Mouse (Mus musculus): ENCODE results near the gene Tent5b. TPM values are rescaled to one million over a fixed set of nuclear protein-coding genes. Genes with fewer than 3 reads are reported as not detected.

Tent5b gene
- polyA plus RNA-seq, 1 experiment from 2014 or later = 0.45 TPM

DNA sequence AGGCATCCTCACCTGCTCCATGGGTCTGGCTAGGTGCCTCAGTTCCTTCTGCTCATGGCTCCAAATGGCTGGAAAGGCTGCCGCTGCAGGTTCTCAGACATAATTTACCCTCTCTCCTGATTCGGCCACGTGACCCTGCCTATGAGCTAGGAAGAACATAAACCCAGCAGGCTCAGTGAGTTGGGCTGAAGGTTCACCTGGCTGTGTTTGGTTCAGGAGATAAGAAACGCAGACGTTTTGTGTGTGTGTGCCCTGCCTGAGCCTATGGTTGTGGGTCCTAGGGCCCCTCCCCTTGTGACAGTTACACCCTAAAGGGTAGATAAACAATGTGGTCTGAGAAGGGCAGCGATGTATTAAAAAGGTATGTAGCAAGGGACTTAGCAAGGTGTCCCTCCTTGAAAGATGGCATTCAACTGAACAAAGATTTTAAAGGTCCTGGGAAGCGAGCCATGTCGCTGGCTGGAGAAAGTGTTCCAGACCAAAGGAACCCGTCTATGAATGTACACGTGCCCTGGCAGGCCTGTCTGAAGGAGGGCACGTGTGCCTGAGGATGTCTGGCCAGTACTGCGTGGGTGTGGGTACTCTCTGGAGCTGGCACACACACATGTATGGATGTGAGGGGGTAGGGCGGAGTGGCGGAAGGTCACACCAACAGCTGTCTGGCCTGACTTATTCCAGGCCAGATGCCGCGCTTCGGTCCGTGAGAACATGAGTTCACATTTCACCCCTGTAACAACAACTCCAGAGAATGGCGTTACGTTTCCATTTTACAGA lies 8.9 kb downstream of the Tent5b start:
- Histone ChIP-seq H3K36me3 (ENCODE audit: control insufficient read depth, insufficient read depth, low read length) (no peaks in the 10 kb centered on the region), H3K9ac (replicated peaks; ENCODE audit: low read depth, low read length) (no peak overlapping the region), H3K4me3 (ENCODE audit: low read depth, low read length) (no peak overlapping the region), H3K9me3 (ENCODE audit: control insufficient read depth, low read depth, low read length) (no peaks in the 10 kb centered on the region), H3K4me2 (replicated peaks; ENCODE audit: low read depth, low read length) (no peak overlapping the region), H3K27ac (ENCODE audit: low read length) (peak overlapping the region; percentile 39; the same call in 1 of the 2 replicates), H3K27me3 (ENCODE audit: control insufficient read depth, insufficient read depth, low read length) (no peaks in the 10 kb centered on the region), H3K4me1 (ENCODE audit: control insufficient read depth, insufficient read depth, low read length) (peaks cover 9% of the 10 kb centered on the region)
- WGBS = 71% methylated on average over 20 of the region's 20 CpGs
- ATAC-seq (ENCODE audit: insufficient number of reproducible peaks, insufficient read depth, low FRiP score, low read depth) = peak; percentile 44; the same call in 1 of the 2 replicates

GRCm38 (mm10) chr4:133489489-133490245 lies 9.7 kb downstream of the Tent5b start:
- no peak overlapping the region for H3K4me2 ChIP-seq (replicated peaks; ENCODE audit: low read depth, low read length)
- H3K9me3 ChIP-seq (ENCODE audit: control insufficient read depth, low read depth, low read length) = no peaks in the 10 kb centered on the region
- H3K4me3 ChIP-seq (ENCODE audit: low read depth, low read length) = no peak overlapping the region
- 68% methylated on average over 4 of the region's 4 CpGs for whole genome bisulfite sequencing
- no peak overlapping the region for H3K9ac ChIP-seq (replicated peaks; ENCODE audit: low read depth, low read length)
- H3K27ac ChIP-seq (ENCODE audit: low read length) = no peak overlapping the region
- peaks cover 4% of the 10 kb centered on the region for H3K4me1 ChIP-seq (ENCODE audit: control insufficient read depth, insufficient read depth, low read length)
- H3K36me3 ChIP-seq (ENCODE audit: control insufficient read depth, insufficient read depth, low read length) = no peaks in the 10 kb centered on the region
- no peak for ATAC-seq (ENCODE audit: insufficient number of reproducible peaks, insufficient read depth, low FRiP score, low read depth)
- no peaks in the 10 kb centered on the region for H3K27me3 ChIP-seq (ENCODE audit: control insufficient read depth, insufficient read depth, low read length)

GRCm38 (mm10) chr4:133491800-133492199 lies 11.9 kb downstream of the Tent5b start:
- Histone ChIP-seq H3K36me3 (ENCODE audit: control insufficient read depth, insufficient read depth, low read length) (no peaks in the 10 kb centered on the region), H3K4me3 (ENCODE audit: low read depth, low read length) (no peak overlapping the region), H3K27me3 (ENCODE audit: control insufficient read depth, insufficient read depth, low read length) (peaks cover 2% of the 10 kb centered on the region), H3K9me3 (ENCODE audit: control insufficient read depth, low read depth, low read length) (no peaks in the 10 kb centered on the region), H3K4me1 (ENCODE audit: control insufficient read depth, insufficient read depth, low read length) (peaks cover 3% of the 10 kb centered on the region), H3K9ac (replicated peaks; ENCODE audit: low read depth, low read length) (no peak overlapping the region), H3K4me2 (replicated peaks; ENCODE audit: low read depth, low read length) (no peak overlapping the region), H3K27ac (ENCODE audit: low read length) (no peak overlapping the region)
- no peak for ATAC-seq (ENCODE audit: insufficient number of reproducible peaks, insufficient read depth, low FRiP score, low read depth)
- 33% methylated on average over 10 of the region's 10 CpGs for WGBS

DNA sequence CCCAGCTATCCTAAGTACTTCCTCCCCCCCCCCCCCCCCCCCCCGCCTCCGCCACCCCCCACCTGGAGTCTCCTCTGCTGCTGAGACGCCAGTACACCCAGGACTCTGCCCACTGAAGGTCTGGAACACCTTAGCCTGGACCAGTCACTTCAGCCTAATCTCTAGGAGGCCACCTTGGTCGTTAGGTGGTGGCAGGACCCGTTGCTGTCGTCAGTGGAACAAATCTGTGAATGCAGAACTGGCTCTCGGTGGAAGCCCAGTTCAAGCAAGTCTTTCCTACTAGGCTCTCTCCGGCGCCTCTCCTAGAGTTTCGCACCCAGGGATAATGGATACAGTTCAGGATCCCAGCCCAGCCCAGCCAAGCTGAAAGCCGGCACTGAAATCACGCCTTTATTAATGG lies 14.0 kb downstream of the Tent5b start:
- Histone ChIP-seq H3K4me1 (ENCODE audit: control insufficient read depth, insufficient read depth, low read length) (peaks cover 7% of the 10 kb centered on the region; the same call in 1 of the 2 replicates), H3K27me3 (ENCODE audit: control insufficient read depth, insufficient read depth, low read length) (peaks cover 20% of the 10 kb centered on the region), H3K4me3 (ENCODE audit: low read depth, low read length) (peak overlapping the region; percentile 18), H3K9ac (replicated peaks; ENCODE audit: low read depth, low read length) (no peak overlapping the region), H3K4me2 (replicated peaks; ENCODE audit: low read depth, low read length) (peak overlapping the region; percentile 34), H3K9me3 (ENCODE audit: control insufficient read depth, low read depth, low read length) (no peaks in the 10 kb centered on the region), H3K36me3 (ENCODE audit: control insufficient read depth, insufficient read depth, low read length) (no peaks in the 10 kb centered on the region), H3K27ac (ENCODE audit: low read length) (no peak overlapping the region)
- no peak for ATAC-seq (ENCODE audit: insufficient number of reproducible peaks, insufficient read depth, low FRiP score, low read depth)
- WGBS = 19% methylated on average over 10 of the region's 12 CpGs

DNA sequence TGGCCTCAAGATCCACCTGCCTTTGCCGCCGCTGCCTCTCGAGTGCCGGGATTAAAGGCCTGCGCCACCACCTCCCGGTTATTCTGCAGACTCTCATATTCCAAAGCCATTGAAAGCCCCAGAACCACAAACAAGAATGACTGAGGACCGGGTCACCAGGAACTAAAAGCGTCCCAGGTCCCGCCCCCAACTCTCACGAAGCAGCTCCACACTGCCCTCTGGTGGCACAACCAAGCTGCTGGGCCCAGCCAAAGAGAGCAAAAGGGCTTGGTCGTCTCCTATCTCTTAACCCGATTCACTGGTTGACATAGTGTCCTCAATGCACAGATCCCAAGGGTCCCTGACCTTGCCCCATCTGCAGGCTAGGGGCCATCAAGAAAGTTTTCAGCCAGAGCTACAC lies 14.5 kb downstream of the Tent5b start:
- peak; percentile 48; the same call in 1 of the 2 replicates for ATAC-seq (ENCODE audit: insufficient number of reproducible peaks, insufficient read depth, low FRiP score, low read depth)
- peaks cover 25% of the 10 kb centered on the region for H3K27me3 ChIP-seq (ENCODE audit: control insufficient read depth, insufficient read depth, low read length)
- no peaks in the 10 kb centered on the region for H3K9me3 ChIP-seq (ENCODE audit: control insufficient read depth, low read depth, low read length)
- no peaks in the 10 kb centered on the region for H3K36me3 ChIP-seq (ENCODE audit: control insufficient read depth, insufficient read depth, low read length)
- H3K27ac ChIP-seq (ENCODE audit: low read length) = no peak overlapping the region
- peak overlapping the region; percentile 34 for H3K4me2 ChIP-seq (replicated peaks; ENCODE audit: low read depth, low read length)
- 3% methylated on average over 12 of the region's 12 CpGs for WGBS
- peaks cover 7% of the 10 kb centered on the region; the same call in 1 of the 2 replicates for H3K4me1 ChIP-seq (ENCODE audit: control insufficient read depth, insufficient read depth, low read length)
- H3K4me3 ChIP-seq (ENCODE audit: low read depth, low read length) = peak overlapping the region; percentile 18
- H3K9ac ChIP-seq (replicated peaks; ENCODE audit: low read depth, low read length) = no peak overlapping the region

- H3K9ac ChIP-seq (replicated peaks; ENCODE audit: low read depth, low read length) = no peak overlapping the region
- peaks cover 30% of the 10 kb centered on the region for H3K27me3 ChIP-seq (ENCODE audit: control insufficient read depth, insufficient read depth, low read length)
- H3K9me3 ChIP-seq (ENCODE audit: control insufficient read depth, low read depth, low read length) = no peaks in the 10 kb centered on the region
- no peak overlapping the region for H3K27ac ChIP-seq (ENCODE audit: low read length)
- H3K4me2 ChIP-seq (replicated peaks; ENCODE audit: low read depth, low read length) = no peak overlapping the region
- peaks cover 4% of the 10 kb centered on the region; the same call in 1 of the 2 replicates for H3K4me1 ChIP-seq (ENCODE audit: control insufficient read depth, insufficient read depth, low read length)
- H3K36me3 ChIP-seq (ENCODE audit: control insufficient read depth, insufficient read depth, low read length) = no peaks in the 10 kb centered on the region
- WGBS = 59% methylated on average over 4 of the region's 4 CpGs
- ATAC-seq (ENCODE audit: insufficient number of reproducible peaks, insufficient read depth, low FRiP score, low read depth) = no peak
- H3K4me3 ChIP-seq (ENCODE audit: low read depth, low read length) = no peak overlapping the region
These were observed 14.9 kb downstream of the Tent5b start for GRCm38 (mm10) chr4:133494867-133495266.

GRCm38 (mm10) chr4:133495711-133496110 lies 15.8 kb downstream of the Tent5b start:
- H3K36me3 ChIP-seq (ENCODE audit: control insufficient read depth, insufficient read depth, low read length) = no peaks in the 10 kb centered on the region
- H3K4me1 ChIP-seq (ENCODE audit: control insufficient read depth, insufficient read depth, low read length) = peaks cover 3% of the 10 kb centered on the region; the same call in 1 of the 2 replicates
- H3K4me3 ChIP-seq (ENCODE audit: low read depth, low read length) = no peak overlapping the region
- ATAC-seq (ENCODE audit: insufficient number of reproducible peaks, insufficient read depth, low FRiP score, low read depth) = no peak
- no peak overlapping the region for H3K4me2 ChIP-seq (replicated peaks; ENCODE audit: low read depth, low read length)
- H3K9ac ChIP-seq (replicated peaks; ENCODE audit: low read depth, low read length) = no peak overlapping the region
- WGBS = 25% methylated on average over 7 of the region's 7 CpGs
- no peak overlapping the region for H3K27ac ChIP-seq (ENCODE audit: low read length)
- peaks cover 36% of the 10 kb centered on the region for H3K27me3 ChIP-seq (ENCODE audit: control insufficient read depth, insufficient read depth, low read length)
- H3K9me3 ChIP-seq (ENCODE audit: control insufficient read depth, low read depth, low read length) = no peaks in the 10 kb centered on the region

- 28% methylated on average over 6 of the region's 6 CpGs for WGBS
- ATAC-seq (ENCODE audit: insufficient number of reproducible peaks, insufficient read depth, low FRiP score, low read depth) = no peak
- Histone ChIP-seq H3K36me3 (ENCODE audit: control insufficient read depth, insufficient read depth, low read length) (no peaks in the 10 kb centered on the region), H3K27me3 (ENCODE audit: control insufficient read depth, insufficient read depth, low read length) (peaks cover 36% of the 10 kb centered on the region), H3K9me3 (ENCODE audit: control insufficient read depth, low read depth, low read length) (no peaks in the 10 kb centered on the region), H3K9ac (replicated peaks; ENCODE audit: low read depth, low read length) (no peak overlapping the region), H3K4me1 (ENCODE audit: control insufficient read depth, insufficient read depth, low read length) (peaks cover 3% of the 10 kb centered on the region; the same call in 1 of the 2 replicates), H3K27ac (ENCODE audit: low read length) (no peak overlapping the region), H3K4me2 (replicated peaks; ENCODE audit: low read depth, low read length) (no peak overlapping the region), H3K4me3 (ENCODE audit: low read depth, low read length) (peak overlapping the region; percentile 61; the same call in 1 of the 2 replicates)
These were observed 17.0 kb downstream of the Tent5b start for GRCm38 (mm10) chr4:133496738-133497445.

Measured in stomach, embryonic 14.5 days (tissue).